Mouse (Mus musculus): Measurements from ENCODE around the gene Clcn6. TPM values are rescaled to one million over a fixed set of nuclear protein-coding genes. Genes with fewer than 3 reads are reported as not detected.

Gene Clcn6
- total and polyA plus RNA-seq, 3 experiments, result 6.2 to 21.0 (median 16.1) TPM

DNA sequence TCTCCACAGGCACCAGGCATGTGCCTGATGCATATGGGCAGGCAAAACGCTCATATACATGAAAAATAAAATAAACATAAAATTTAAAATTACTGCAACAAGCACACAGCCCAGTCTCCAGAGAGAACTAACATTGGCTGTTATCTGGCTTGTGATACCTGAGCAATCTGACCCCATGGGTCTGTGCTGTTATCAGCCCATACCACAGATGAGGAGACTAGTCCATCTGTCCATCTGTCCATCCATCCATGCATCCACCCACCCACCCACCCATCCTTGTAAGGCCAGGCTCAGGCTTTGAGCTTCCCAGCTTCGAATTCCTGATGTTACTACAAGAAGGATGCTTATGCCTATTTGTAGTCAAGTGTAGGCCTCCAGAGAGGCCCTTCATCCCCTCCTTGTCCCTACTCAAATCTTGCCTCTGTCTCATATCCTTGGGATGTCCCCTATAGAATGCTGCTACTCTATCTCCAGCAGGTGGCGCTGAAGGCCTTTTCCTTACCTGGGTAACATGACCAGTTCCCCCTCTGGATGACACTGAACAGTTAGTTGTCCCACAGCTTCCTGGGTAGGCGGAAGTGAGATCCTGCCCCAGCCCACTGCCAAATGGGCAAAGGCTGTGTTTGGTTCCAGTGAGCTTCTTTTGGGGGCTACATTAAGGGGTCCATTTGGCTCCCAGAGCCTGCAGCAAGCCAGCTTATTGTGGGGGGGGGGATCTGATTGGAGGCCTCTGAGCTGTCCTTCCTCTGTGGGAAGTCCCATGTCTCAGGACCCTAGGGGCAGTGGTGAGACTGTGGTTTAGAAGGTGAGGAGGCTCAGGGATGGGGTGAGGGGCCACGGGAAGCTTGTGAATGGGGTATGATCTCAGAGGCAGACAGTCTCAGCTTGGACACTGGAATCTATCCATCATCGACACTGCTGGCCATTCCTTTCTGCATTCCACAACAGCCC is 78.5 kb downstream of the Clcn6 start:
- H3K4me3 ChIP-seq (ENCODE audit: low read depth, low read length), result peak overlapping the region; percentile 25; the same call in 1 of the 2 replicates
- ATAC-seq (ENCODE audit: extremely low read depth, insufficient number of reproducible peaks, low FRiP score, poor library complexity, severe bottlenecking) (peak; percentile 84), DNase-seq (ENCODE audit: low spot score) (peak; percentile 70)
- peaks cover 4% of the 10 kb centered on the region for H3K4me1 ChIP-seq (ENCODE audit: insufficient read depth, low read depth, low read length)
- H3K9me3 ChIP-seq (replicated peaks), result no peaks in the 10 kb centered on the region
- TF ChIP-seq TAL1 (conservative IDR thresholded peaks at IDR 0.05; ENCODE audit: low read depth, low read length) (no peak), CTCF (IDR thresholded peaks at IDR 0.05; ENCODE audit: low read depth, low read length) (peak; percentile 39), POLR2AphosphoS5 (IDR thresholded peaks at IDR 0.05; ENCODE audit: insufficient replicate concordance, low read depth, low read length) (no peak), GATA2 (IDR thresholded peaks at IDR 0.05; ENCODE audit: borderline replicate concordance, low read depth, low read length) (no peak), GATA1 (IDR thresholded peaks at IDR 0.05; ENCODE audit: borderline replicate concordance, low read length) (no peak)
- H3K36me3 ChIP-seq (replicated peaks), result no peaks in the 10 kb centered on the region
- H3K27me3 ChIP-seq (ENCODE audit: insufficient read depth, low read length), result peaks cover 10% of the 10 kb centered on the region; the same call in 1 of the 2 replicates

DNA sequence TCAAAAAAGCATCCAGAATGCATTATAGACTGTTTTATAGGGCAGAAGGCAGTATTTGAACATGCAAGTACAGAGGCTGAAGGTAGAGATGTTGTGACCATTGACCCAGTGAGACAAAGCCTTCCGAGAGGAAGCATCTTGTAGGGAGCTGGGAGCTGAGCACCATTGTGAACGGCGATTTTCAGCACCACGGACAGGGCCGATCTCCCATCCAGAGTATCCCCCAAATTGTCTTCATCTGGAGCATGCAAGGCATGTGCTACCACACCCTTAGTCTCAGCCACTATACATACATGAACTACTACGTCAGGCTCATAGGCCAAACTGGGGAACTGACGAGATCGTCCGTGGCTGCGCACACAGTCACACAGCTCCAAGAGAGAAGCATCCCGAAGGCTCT is 81.5 kb downstream of the Clcn6 start:
- Histone ChIP-seq H3K4me3 (ENCODE audit: low read depth, low read length) (no peak overlapping the region), H3K27me3 (ENCODE audit: insufficient read depth, low read length) (0 out of 2 replicates have a peak, but pooled peaks cover 3% of the 10 kb centered on the region), H3K4me1 (ENCODE audit: insufficient read depth, low read depth, low read length) (peaks cover 4% of the 10 kb centered on the region), H3K9me3 (replicated peaks) (no peaks in the 10 kb centered on the region), H3K36me3 (replicated peaks) (peaks cover 2% of the 10 kb centered on the region)
- DNase-seq (ENCODE audit: low spot score) (peak; percentile 26), ATAC-seq (ENCODE audit: extremely low read depth, insufficient number of reproducible peaks, low FRiP score, poor library complexity, severe bottlenecking) (no peak)
- TF ChIP-seq GATA1 (IDR thresholded peaks at IDR 0.05; ENCODE audit: borderline replicate concordance, low read length) (no peak), GATA2 (IDR thresholded peaks at IDR 0.05; ENCODE audit: borderline replicate concordance, low read depth, low read length) (no peak), TAL1 (conservative IDR thresholded peaks at IDR 0.05; ENCODE audit: low read depth, low read length) (no peak)

Other genes starting within 250 kb of the Clcn6 start
- 121 and 143 TPM in 2 replicates for gene Zfp984, start 229.0 kb downstream of the Clcn6 start, total RNA-seq (2014; fragmentation: Nextera tagmentation)
- 27.0 and 36.5 TPM in 2 replicates for gene Zfp984, start 229.0 kb downstream of the Clcn6 start, total RNA-seq (2017)
- gene Zfp984, start 229.0 kb downstream of the Clcn6 start, polyA plus RNA-seq (2012), result 1.8 and 2.5 TPM in 2 replicates
- 12.4 and 15.2 TPM in 2 replicates for gene Zfp933, start 190.5 kb downstream of the Clcn6 start, total RNA-seq (2014; fragmentation: Nextera tagmentation)
- gene Zfp933, start 190.5 kb downstream of the Clcn6 start, total RNA-seq (2017), result 9.3 and 10.9 TPM in 2 replicates
- 0.11 and 0.15 TPM in 2 replicates for gene Zfp933, start 190.5 kb downstream of the Clcn6 start, polyA plus RNA-seq (2012)
- gene Miip, start 170.0 kb downstream of the Clcn6 start, total RNA-seq (2014; fragmentation: Nextera tagmentation), result not detected in 2 replicates
- gene Miip, start 170.0 kb downstream of the Clcn6 start, total RNA-seq (2017), result 0.05 TPM in 1 of 2 replicates, not detected in the other
- gene Miip, start 170.0 kb downstream of the Clcn6 start, polyA plus RNA-seq (2012), result 0.06 TPM in 1 of 2 replicates, not detected in the other
- not detected in 2 replicates for gene Fv1, start 169.8 kb downstream of the Clcn6 start, total RNA-seq (2014; fragmentation: Nextera tagmentation)
- gene Fv1, start 169.8 kb downstream of the Clcn6 start, total RNA-seq (2017), result not detected in 2 replicates
- not detected in 2 replicates for gene Fv1, start 169.8 kb downstream of the Clcn6 start, polyA plus RNA-seq (2012)
- gene Mfn2, start 134.1 kb downstream of the Clcn6 start, total RNA-seq (2014; fragmentation: Nextera tagmentation), result 18.6 and 21.0 TPM in 2 replicates
- 14.8 and 18.3 TPM in 2 replicates for gene Mfn2, start 134.1 kb downstream of the Clcn6 start, total RNA-seq (2017)
- 14.6 and 18.9 TPM in 2 replicates for gene Mfn2, start 134.1 kb downstream of the Clcn6 start, polyA plus RNA-seq (2012)
- 0.44 and 2.3 TPM in 2 replicates for gene Plod1, start 102.1 kb downstream of the Clcn6 start, total RNA-seq (2014; fragmentation: Nextera tagmentation)
- 2.9 and 4.6 TPM in 2 replicates for gene Plod1, start 102.1 kb downstream of the Clcn6 start, total RNA-seq (2017)
- 0.75 and 0.90 TPM in 2 replicates for gene Plod1, start 102.1 kb downstream of the Clcn6 start, polyA plus RNA-seq (2012)
- gene 2510039O18Rik, start 97.9 kb downstream of the Clcn6 start, total RNA-seq (2014; fragmentation: Nextera tagmentation), result 27.5 and 33.5 TPM in 2 replicates
- 31.5 and 37.2 TPM in 2 replicates for gene 2510039O18Rik, start 97.9 kb downstream of the Clcn6 start, total RNA-seq (2017)
- 84.0 and 84.6 TPM in 2 replicates for gene 2510039O18Rik, start 97.9 kb downstream of the Clcn6 start, polyA plus RNA-seq (2012)
- gene Nppb, start 53.0 kb downstream of the Clcn6 start, total RNA-seq (2014; fragmentation: Nextera tagmentation), result not detected in 2 replicates
- not detected in 2 replicates for gene Nppb, start 53.0 kb downstream of the Clcn6 start, total RNA-seq (2017)
- not detected in 2 replicates for gene Nppb, start 53.0 kb downstream of the Clcn6 start, polyA plus RNA-seq (2012)
- not detected in 2 replicates for gene Nppa, start 38.1 kb downstream of the Clcn6 start, total RNA-seq (2014; fragmentation: Nextera tagmentation)
- gene Nppa, start 38.1 kb downstream of the Clcn6 start, total RNA-seq (2017), result 0.17 TPM in 1 of 2 replicates, not detected in the other
- gene Nppa, start 38.1 kb downstream of the Clcn6 start, polyA plus RNA-seq (2012), result not detected in 2 replicates
- gene Mthfr, start 256 bp upstream of the Clcn6 start, total RNA-seq (2014; fragmentation: Nextera tagmentation), result 7.0 and 12.5 TPM in 2 replicates
- 7.3 and 9.4 TPM in 2 replicates for gene Mthfr, start 256 bp upstream of the Clcn6 start, total RNA-seq (2017)
- 6.3 and 9.2 TPM in 2 replicates for gene Mthfr, start 256 bp upstream of the Clcn6 start, polyA plus RNA-seq (2012)
- gene Agtrap, start 49.2 kb upstream of the Clcn6 start, total RNA-seq (2014; fragmentation: Nextera tagmentation), result 7.7 and 10.8 TPM in 2 replicates
- 9.4 and 10.7 TPM in 2 replicates for gene Agtrap, start 49.2 kb upstream of the Clcn6 start, total RNA-seq (2017)
- gene Agtrap, start 49.2 kb upstream of the Clcn6 start, polyA plus RNA-seq (2012), result 4.5 and 6.4 TPM in 2 replicates
- 25.1 and 40.0 TPM in 2 replicates for gene Mad2l2, start 91.6 kb upstream of the Clcn6 start, total RNA-seq (2014; fragmentation: Nextera tagmentation)
- 9.4 and 14.9 TPM in 2 replicates for gene Mad2l2, start 91.6 kb upstream of the Clcn6 start, total RNA-seq (2017)
- 23.8 and 24.6 TPM in 2 replicates for gene Mad2l2, start 91.6 kb upstream of the Clcn6 start, polyA plus RNA-seq (2012)
- gene Draxin, start 91.9 kb upstream of the Clcn6 start, total RNA-seq (2014; fragmentation: Nextera tagmentation), result not detected in 2 replicates
- under 0.01 and 0.16 TPM in 2 replicates for gene Draxin, start 91.9 kb upstream of the Clcn6 start, total RNA-seq (2017)
- gene Draxin, start 91.9 kb upstream of the Clcn6 start, polyA plus RNA-seq (2012), result not detected in 2 replicates
- 108 and 115 TPM in 2 replicates for gene Fbxo6, start 113.3 kb upstream of the Clcn6 start, total RNA-seq (2014; fragmentation: Nextera tagmentation)
- gene Fbxo6, start 113.3 kb upstream of the Clcn6 start, total RNA-seq (2017), result 34.1 and 39.7 TPM in 2 replicates
- 57.1 and 63.0 TPM in 2 replicates for gene Fbxo6, start 113.3 kb upstream of the Clcn6 start, polyA plus RNA-seq (2012)
- 7.5 and 10.1 TPM in 2 replicates for gene Fbxo44, start 121.7 kb upstream of the Clcn6 start, total RNA-seq (2014; fragmentation: Nextera tagmentation)
- 5.0 and 6.6 TPM in 2 replicates for gene Fbxo44, start 121.7 kb upstream of the Clcn6 start, total RNA-seq (2017)
- gene Fbxo44, start 121.7 kb upstream of the Clcn6 start, polyA plus RNA-seq (2012), result 3.0 and 3.3 TPM in 2 replicates
- not detected in 2 replicates for gene Fbxo2, start 121.8 kb upstream of the Clcn6 start, total RNA-seq (2014; fragmentation: Nextera tagmentation)
- gene Fbxo2, start 121.8 kb upstream of the Clcn6 start, total RNA-seq (2017), result 0.49 and 0.64 TPM in 2 replicates
- 0.12 and 0.44 TPM in 2 replicates for gene Fbxo2, start 121.8 kb upstream of the Clcn6 start, polyA plus RNA-seq (2012)
- gene Disp3, start 249.1 kb upstream of the Clcn6 start, total RNA-seq (2014; fragmentation: Nextera tagmentation), result not detected in 2 replicates
- not detected in 2 replicates for gene Disp3, start 249.1 kb upstream of the Clcn6 start, total RNA-seq (2017)
- 0.01 TPM in 1 of 2 replicates, not detected in the other for gene Disp3, start 249.1 kb upstream of the Clcn6 start, polyA plus RNA-seq (2012)